Mouse (Mus musculus): Measurements from ENCODE around the gene Prpf18. TPM values are rescaled to one million over a fixed set of nuclear protein-coding genes. Genes with fewer than 3 reads are reported as not detected.
"Not testable (repeated sequence)": the region's sequence is repeated elsewhere in the genome, so short reads cannot be mapped to it uniquely, and the experiment has no call there.

Gene Prpf18
- polyA plus RNA-seq, 1 experiment from 2014 or later = 54.1 TPM

DNA sequence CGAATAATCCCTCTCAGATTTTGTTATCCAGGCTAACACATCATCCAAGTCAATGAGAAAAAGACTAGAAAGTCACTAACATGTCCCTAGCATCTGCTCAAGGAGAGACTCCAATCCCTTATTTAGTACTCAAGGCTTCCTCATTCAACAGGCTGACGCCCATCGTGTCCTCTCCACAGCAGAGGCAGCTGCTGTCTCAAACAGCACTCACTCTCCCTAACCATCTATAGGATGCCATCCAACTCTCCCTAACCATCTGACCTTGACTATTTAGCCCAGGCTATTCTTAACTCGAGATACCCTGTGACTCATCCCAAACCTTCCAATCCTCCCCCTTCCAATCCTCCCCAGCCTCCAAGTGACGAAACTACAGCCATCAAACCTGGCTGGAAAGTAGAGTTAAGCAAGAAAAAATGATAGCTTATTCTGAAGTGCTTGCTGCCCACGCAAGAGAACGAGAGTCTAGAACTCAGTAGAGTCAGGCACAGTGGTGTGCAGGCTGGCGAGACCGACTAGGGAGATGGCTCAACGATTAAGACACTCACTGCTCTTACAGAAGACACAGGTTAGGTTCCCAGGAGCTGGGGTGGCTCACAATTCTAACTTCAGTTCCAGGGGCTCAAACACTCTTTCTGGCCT is 21.6 kb downstream of the Prpf18 start:
- Histone ChIP-seq H3K4me1 (no peaks in the 10 kb centered on the region), H3K4me3 (no peak overlapping the region), H3K4me2 (replicated peaks) (no peak overlapping the region), H3K36me3 (peaks cover 56% of the 10 kb centered on the region), H3K9ac (no peak overlapping the region), H3K9me3 (no peaks in the 10 kb centered on the region), H3K27me3 (replicated peaks) (no peaks in the 10 kb centered on the region), H3K27ac (no peak overlapping the region)
- ATAC-seq (ENCODE audit: low FRiP score, low read depth) = no peak
- 95% methylated on average over 10 of the region's 10 CpGs for whole genome bisulfite sequencing

DNA sequence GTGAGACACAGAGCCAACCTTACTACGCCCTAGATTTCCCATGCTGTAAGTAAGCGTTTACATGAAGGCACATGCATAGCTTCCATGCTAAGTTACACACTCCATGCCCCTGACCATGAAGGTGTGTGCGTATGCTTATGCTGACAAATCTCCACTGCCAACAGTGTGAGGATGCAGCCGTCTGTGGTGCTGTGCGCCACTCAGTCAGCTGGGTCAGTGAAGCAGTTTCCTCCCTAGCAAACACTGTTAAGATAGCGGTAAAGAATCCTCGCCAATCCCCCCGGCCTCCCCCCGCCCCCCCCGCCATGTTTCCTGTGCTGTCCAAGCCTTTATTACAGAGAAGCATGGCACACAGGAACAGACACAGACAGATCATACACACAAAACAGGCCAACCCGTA is 22.4 kb downstream of the Prpf18 start:
- Histone ChIP-seq H3K9ac (no peak overlapping the region), H3K9me3 (no peaks in the 10 kb centered on the region), H3K27ac (no peak overlapping the region), H3K36me3 (peaks cover 47% of the 10 kb centered on the region), H3K4me2 (replicated peaks) (no peak overlapping the region), H3K4me1 (no peaks in the 10 kb centered on the region), H3K4me3 (no peak overlapping the region), H3K27me3 (replicated peaks) (no peaks in the 10 kb centered on the region)
- 91% methylated on average over 11 of the region's 11 CpGs for WGBS
- ATAC-seq (ENCODE audit: low FRiP score, low read depth) = no peak

DNA sequence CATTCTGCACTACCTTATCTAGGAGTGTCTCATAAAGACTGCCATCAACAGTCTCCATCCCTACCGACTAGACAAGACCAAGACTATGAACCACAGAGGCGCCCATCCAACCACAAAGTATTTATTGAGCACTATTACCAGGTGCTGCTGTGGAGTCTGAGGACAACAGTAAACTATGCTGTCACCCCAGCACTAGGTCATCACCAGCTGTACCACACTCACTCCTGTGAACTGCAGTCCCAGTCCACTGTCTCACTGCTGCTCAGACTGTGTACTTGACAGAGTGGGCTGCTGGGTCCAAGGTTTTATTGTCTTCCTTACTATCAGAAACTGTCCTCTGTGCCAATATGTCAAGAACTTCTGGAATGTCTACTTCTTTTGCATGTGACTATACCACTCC is 23.0 kb downstream of the Prpf18 start:
- H3K4me2 ChIP-seq (replicated peaks) = no peak overlapping the region
- H3K4me3 ChIP-seq = no peak overlapping the region
- H3K27ac ChIP-seq = no peak overlapping the region
- peaks cover 47% of the 10 kb centered on the region for H3K36me3 ChIP-seq
- no peaks in the 10 kb centered on the region for H3K9me3 ChIP-seq
- H3K9ac ChIP-seq = no peak overlapping the region
- 88% methylated on average over 2 of the region's 2 CpGs for WGBS
- H3K4me1 ChIP-seq = no peaks in the 10 kb centered on the region
- ATAC-seq (ENCODE audit: low FRiP score, low read depth) = no peak
- no peaks in the 10 kb centered on the region for H3K27me3 ChIP-seq (replicated peaks)

DNA sequence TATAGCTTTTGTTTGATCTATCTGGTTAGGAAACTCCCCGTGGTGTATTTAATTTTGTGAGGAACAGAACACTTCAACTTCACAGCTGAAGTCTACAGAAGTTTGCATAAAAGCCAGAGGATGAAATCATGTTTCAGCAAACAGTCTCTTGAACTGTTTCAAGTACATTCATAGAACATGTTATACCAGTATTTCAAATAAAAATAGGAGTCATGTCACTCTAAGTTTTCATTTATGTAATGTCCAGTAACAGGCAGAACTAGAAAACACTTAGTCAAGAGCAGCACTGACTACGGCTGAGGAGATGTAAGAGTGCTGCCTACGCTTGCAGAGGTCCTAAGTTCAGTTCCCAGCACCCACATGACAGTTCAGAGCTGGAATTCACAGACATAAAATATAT is 25.0 kb downstream of the Prpf18 start:
- ATAC-seq (ENCODE audit: low FRiP score, low read depth) = no peak
- Histone ChIP-seq H3K36me3 (peaks cover 40% of the 10 kb centered on the region), H3K9ac (no peak overlapping the region), H3K4me1 (no peaks in the 10 kb centered on the region), H3K4me3 (no peak overlapping the region), H3K9me3 (no peaks in the 10 kb centered on the region), H3K4me2 (replicated peaks) (no peak overlapping the region), H3K27ac (no peak overlapping the region), H3K27me3 (replicated peaks) (no peaks in the 10 kb centered on the region)
- WGBS = 95% methylated on average over 3 of the region's 3 CpGs

DNA sequence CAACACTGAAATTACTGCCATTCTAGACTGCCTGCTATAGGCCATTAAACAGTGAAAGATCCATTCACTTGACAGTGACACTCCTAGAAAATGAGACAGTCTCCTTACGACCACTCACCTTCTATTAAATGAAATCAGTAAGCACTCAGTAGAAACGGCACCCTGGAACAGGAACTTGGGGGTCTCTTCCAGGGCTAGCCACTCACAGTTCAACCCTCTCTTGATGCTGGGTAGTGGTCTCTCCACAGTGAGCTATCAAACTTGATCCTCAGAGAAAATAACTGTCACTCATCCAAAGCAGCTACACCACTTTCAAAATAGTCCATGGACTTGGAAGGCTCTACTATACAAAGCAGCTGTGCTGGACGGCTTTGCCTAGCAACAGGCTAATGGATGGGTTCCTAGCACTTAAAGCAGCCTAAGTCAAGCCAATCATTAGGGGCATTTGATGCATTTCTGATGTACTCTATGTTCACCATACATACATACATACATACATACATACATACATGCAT is 30.4 kb downstream of the Prpf18 start:
- Histone ChIP-seq H3K4me1 (no peaks in the 10 kb centered on the region), H3K27ac (no peak overlapping the region), H3K4me2 (replicated peaks) (no peak overlapping the region), H3K36me3 (peaks cover 14% of the 10 kb centered on the region), H3K27me3 (replicated peaks) (no peaks in the 10 kb centered on the region), H3K4me3 (no peak overlapping the region), H3K9ac (no peak overlapping the region), H3K9me3 (no peaks in the 10 kb centered on the region)
- ATAC-seq (ENCODE audit: low FRiP score, low read depth) = no peak
- 74% methylated on average over 3 of the region's 3 CpGs for WGBS

DNA sequence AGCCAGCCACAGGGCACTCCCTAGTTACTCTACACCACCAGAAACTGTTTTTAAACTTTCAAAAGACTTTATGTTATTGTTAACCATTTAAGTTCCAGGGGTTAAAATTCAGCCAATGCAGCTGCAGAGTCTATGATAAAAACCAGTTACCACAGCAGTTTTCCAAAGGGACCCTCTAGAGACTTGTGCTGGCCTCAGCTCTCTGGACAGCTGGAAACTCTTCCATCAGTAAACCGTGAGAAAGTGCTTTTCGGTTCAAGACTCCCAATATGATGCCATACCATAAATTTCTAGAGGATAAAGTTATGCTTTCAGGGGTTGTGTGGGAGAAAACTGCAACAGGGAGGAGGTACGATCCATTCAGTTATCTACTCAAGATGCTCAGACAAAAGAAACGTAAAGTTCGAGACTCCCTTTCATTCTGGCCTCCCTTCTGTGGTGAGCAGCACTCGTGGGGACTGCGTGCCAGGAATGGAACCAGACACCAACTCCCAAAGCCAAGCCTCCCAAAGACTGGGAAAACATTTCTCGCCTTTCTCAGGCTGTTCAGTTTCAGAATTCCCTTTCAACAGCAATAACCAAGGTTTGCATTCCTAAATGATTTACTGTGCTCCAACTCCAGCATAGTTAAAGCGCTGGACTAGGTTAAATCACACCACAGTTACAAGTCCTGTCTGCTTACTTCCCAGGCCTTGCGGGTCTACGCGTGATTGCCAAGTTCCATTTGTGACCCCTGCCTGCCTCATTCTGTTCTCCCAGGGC is 31.1 kb downstream of the Prpf18 start:
- no peak for ATAC-seq (ENCODE audit: low FRiP score, low read depth)
- no peak overlapping the region for H3K4me2 ChIP-seq (replicated peaks)
- H3K4me3 ChIP-seq = no peak overlapping the region
- H3K4me1 ChIP-seq = no peaks in the 10 kb centered on the region
- H3K9me3 ChIP-seq = no peaks in the 10 kb centered on the region
- WGBS = 69% methylated on average over 12 of the region's 12 CpGs
- no peak overlapping the region for H3K27ac ChIP-seq
- H3K27me3 ChIP-seq (replicated peaks) = no peaks in the 10 kb centered on the region
- H3K9ac ChIP-seq = no peak overlapping the region
- peaks cover 14% of the 10 kb centered on the region for H3K36me3 ChIP-seq

DNA sequence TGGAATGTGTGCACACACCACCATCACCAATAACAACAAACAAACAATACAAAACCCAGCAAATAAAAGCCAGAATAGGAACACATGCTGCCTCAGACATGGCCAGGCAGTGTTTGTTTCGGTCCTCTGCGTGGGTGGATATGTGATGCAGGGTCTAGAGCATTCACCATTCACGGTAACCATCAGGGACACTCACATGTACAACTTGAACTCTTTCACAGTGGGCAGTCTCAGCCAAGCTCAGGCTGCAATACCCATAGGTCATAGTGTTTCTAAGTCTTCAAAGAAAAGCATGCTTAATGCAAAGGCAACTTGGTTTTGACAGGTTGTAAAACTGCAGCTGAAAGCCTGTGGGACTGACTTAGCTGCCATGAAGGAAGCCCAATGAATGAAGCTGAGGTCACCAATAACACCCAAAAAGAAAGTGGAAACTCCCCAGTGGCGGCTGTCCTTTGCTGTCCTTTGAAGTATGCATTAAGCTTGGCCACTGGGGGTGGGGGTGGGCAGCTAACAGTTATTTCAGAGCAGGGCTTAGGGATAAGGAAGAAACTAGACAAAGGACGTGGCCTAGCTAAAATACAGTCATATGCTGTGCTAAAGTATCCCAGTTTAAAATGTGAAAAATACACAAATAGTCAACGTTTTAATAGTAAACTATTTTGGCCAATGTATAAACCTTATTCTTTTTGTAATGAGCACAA is 31.9 kb downstream of the Prpf18 start:
- ATAC-seq (ENCODE audit: low FRiP score, low read depth) = no peak
- no peak overlapping the region for H3K27ac ChIP-seq
- H3K4me2 ChIP-seq (replicated peaks) = no peak overlapping the region
- no peaks in the 10 kb centered on the region for H3K9me3 ChIP-seq
- peaks cover 14% of the 10 kb centered on the region for H3K36me3 ChIP-seq
- no peaks in the 10 kb centered on the region for H3K27me3 ChIP-seq (replicated peaks)
- no peak overlapping the region for H3K4me3 ChIP-seq
- WGBS = 58% methylated on average over 6 of the region's 6 CpGs
- H3K9ac ChIP-seq = no peak overlapping the region
- H3K4me1 ChIP-seq = no peaks in the 10 kb centered on the region

DNA sequence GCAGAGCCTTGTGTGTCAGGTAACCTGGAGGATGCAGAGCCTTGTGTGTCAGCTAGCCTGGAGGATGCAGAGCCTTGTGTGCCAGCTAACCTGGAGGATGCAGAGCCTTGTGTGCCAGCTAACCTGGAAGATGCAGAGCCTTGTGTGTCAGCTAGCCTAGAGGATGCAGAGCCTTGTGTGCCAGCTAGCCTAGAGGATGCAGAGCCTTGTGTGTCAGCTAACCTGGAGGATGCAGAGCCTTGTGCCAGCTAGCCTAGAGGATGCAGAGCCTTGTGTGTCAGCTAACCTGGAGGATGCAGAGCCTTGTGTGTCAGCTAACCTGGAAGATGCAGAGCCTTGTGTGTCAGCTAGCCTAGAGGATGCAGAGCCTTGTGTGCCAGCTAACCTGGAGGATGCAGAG is 32.8 kb downstream of the Prpf18 start:
- H3K4me1 ChIP-seq; H3K4me2 ChIP-seq (replicated peaks); H3K9ac ChIP-seq; H3K27ac ChIP-seq; H3K27me3 ChIP-seq (replicated peaks); ATAC-seq (ENCODE audit: low FRiP score, low read depth); H3K9me3 ChIP-seq; H3K4me3 ChIP-seq: not testable (repeated sequence)
- H3K36me3 ChIP-seq = peaks cover 11% of the 10 kb centered on the region

DNA sequence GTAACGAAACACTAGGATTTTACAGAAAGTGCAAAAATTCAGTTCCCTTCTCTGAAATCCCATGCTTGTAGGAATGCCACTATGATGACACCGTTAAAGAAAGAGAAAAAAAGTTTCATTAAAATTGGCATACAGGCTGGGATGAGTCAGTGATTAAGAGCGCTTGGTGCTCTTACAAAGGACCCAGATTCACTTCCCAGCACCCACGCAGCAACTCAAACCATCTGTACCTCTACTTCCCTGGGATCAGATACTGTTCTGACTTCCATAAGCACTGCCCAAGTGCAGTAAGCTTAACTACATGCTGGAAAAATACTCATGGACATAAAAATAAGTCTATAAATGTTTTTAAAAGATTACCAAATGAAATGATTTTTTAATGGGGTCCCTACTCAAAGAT is 34.9 kb downstream of the Prpf18 start:
- no peak overlapping the region for H3K27ac ChIP-seq
- no peaks in the 10 kb centered on the region for H3K9me3 ChIP-seq
- H3K9ac ChIP-seq = no peak overlapping the region
- no peak overlapping the region for H3K4me2 ChIP-seq (replicated peaks)
- H3K4me1 ChIP-seq = no peaks in the 10 kb centered on the region
- H3K36me3 ChIP-seq = peaks cover 16% of the 10 kb centered on the region
- H3K4me3 ChIP-seq = no peak overlapping the region
- 94% methylated on average over 4 of the region's 4 CpGs for WGBS
- H3K27me3 ChIP-seq (replicated peaks) = no peaks in the 10 kb centered on the region
- ATAC-seq (ENCODE audit: low FRiP score, low read depth) = no peak

DNA sequence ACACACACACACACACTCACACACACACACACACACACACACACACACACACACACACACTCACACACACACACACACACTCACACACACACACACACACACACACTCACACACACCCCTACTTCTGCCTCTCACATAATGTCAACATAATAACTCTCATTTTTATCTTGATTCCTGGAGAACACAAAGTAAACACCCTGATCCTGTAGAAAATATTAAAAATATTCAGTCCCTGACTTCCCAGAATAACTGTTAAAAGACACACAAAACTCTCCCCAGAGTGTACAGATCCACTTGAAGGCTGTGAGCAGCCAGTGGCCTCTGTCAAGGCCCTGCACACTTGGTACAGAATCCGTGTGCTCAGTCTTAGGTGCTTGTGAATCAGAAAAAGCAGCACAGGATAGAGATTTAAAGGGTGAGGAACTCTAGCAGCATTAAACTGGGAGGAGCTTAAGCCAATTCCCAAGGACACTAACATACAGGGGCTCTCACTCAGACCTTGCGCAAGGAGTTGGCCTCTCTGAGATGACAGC is 36.8 kb downstream of the Prpf18 start:
- H3K27me3 ChIP-seq (replicated peaks) = no peaks in the 10 kb centered on the region
- no peak overlapping the region for H3K4me2 ChIP-seq (replicated peaks)
- H3K9me3 ChIP-seq = no peaks in the 10 kb centered on the region
- WGBS = 92% methylated on average over 2 of the region's 2 CpGs
- no peaks in the 10 kb centered on the region for H3K4me1 ChIP-seq
- no peak for ATAC-seq (ENCODE audit: low FRiP score, low read depth)
- H3K9ac ChIP-seq = no peak overlapping the region
- no peak overlapping the region for H3K27ac ChIP-seq
- peaks cover 33% of the 10 kb centered on the region for H3K36me3 ChIP-seq
- H3K4me3 ChIP-seq = no peak overlapping the region

DNA sequence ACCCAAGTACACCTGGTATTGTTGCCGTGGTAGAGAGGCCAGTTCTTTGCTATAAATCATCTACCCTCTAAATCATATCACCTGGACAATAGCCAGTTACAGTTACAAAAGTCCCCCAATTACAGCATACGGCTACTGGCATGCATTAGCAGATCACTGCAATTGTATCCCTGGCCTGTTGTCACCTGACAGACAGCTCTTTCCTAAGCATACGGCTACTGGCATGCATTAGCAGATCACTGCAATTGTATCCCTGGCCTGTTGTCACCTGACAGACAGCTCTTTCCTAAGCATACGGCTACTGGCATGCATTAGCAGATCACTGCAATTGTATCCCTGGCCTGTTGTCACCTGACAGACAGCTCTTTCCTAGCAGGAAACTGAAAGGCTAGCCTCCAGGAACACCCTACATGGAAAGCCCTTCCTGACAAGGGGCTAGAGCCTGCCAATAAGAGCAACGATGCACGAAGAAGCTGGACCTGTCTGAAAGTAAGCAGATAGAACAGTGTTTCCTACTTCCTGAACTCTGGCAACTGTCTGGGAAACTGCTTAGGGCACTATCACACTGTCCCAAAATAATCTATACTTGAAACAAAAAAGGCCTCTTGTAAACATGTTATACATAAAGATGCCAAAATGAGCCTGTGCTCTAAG is 37.5 kb downstream of the Prpf18 start:
- H3K9ac ChIP-seq; H3K4me3 ChIP-seq; ATAC-seq (ENCODE audit: low FRiP score, low read depth); H3K9me3 ChIP-seq; H3K27ac ChIP-seq; H3K27me3 ChIP-seq (replicated peaks); H3K4me2 ChIP-seq (replicated peaks); H3K4me1 ChIP-seq: not testable (repeated sequence)
- WGBS = 78% methylated on average over 6 of the region's 6 CpGs
- peaks cover 39% of the 10 kb centered on the region for H3K36me3 ChIP-seq

DNA sequence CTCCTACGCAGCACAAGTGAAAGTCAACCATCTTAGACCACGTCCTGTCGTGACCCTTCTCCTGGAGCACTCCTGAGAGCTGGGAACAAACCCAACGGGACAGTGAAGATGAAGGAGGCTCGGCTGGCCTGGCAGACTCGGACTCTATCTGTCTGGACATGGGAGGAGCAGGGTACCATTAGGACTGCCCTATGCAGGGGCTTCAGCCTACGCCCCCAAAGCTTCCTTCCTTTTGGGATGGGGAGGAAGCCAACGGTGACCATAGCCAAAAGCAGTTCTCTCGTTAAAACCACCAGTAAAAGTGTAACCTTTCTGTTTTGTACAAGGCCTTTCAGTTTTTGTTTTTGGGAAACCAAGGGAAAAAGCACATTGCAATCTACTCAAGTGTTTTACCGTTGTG is 40.2 kb downstream of the Prpf18 start:
- Histone ChIP-seq H3K27ac (no peak overlapping the region), H3K4me3 (no peak overlapping the region), H3K36me3 (peaks cover 65% of the 10 kb centered on the region), H3K9ac (no peak overlapping the region), H3K27me3 (replicated peaks) (no peaks in the 10 kb centered on the region), H3K4me1 (no peaks in the 10 kb centered on the region), H3K9me3 (no peaks in the 10 kb centered on the region), H3K4me2 (replicated peaks) (no peak overlapping the region)
- ATAC-seq (ENCODE audit: low FRiP score, low read depth) = no peak
- WGBS = 91% methylated on average over 10 of the region's 10 CpGs
